Mouse (Mus musculus) limb, embryonic 10.5 days (tissue): ENCODE measurements around the gene Slc25a45. TPM values are rescaled to one million over a fixed set of nuclear protein-coding genes. Genes with fewer than 3 reads are reported as not detected.
A peak's percentile ranks its signal among the peaks of the same experiment; 100 is the strongest.

Source experiments
- DNase-seq: peaks from one replicate; pipeline ENCODE4 v3.0.0-alpha.2; 2017; ENCODE audit warnings: low spot score
- H3K27ac ChIP-seq: fragments of 300-500 bp; sonication (generic); 2 replicates; pipeline ENCODE4 v1.5.1; 2016; ENCODE audit warnings: mild to moderate bottlenecking
- H3K27me3 ChIP-seq: fragments of 300-500 bp; sonication (generic); 2 replicates; pipeline ENCODE4 v1.6.1; 2016; ENCODE audit warnings: low read depth, mild to moderate bottlenecking; ENCODE audit not compliant: poor library complexity, severe bottlenecking
- H3K36me3 ChIP-seq: fragments of 300-500 bp; sonication (generic); 2 replicates; pipeline ENCODE4 v1.6.1; 2016; ENCODE audit warnings: mild to moderate bottlenecking, moderate library complexity
- H3K4me1 ChIP-seq: fragments of 300-500 bp; sonication (generic); 2 replicates; pipeline ENCODE4 v1.6.1; 2016
- H3K4me3 ChIP-seq: fragments of 300-500 bp; sonication (generic); 2 replicates; pipeline ENCODE4 v1.5.1; 2016; ENCODE audit warnings: mild to moderate bottlenecking, moderate library complexity
- H3K9me3 ChIP-seq: fragments of 300-500 bp; sonication (generic); replicated peaks from 2 replicates; pipeline ENCODE4 v1.6.1; 2016; ENCODE audit warnings: mild to moderate bottlenecking
- WGBS: fragments of 180-500 bp; shearing (Covaris S2); methylation state at CpG from one replicate; pipeline ENCODE4 v1.1.7; 2016; 5-methylcytosine and 5-hydroxymethylcytosine counted together
- polyA plus RNA-seq: library from polyadenylated mRNA; unstranded; fragments of >200 nt; fragmentation: Nextera tagmentation; extraction: Ambion mirVana; gene quantifications from 2 replicates; pipeline ENCODE4 v1.2.1, GENCODE M21; 2016

Slc25a45 gene
- polyA plus RNA-seq, 1 experiment from 2014 or later = 1.8 TPM

GRCm38 (mm10) chr19:5835922-5836430, 41.6 kb upstream of the Slc25a45 start:
- Histone ChIP-seq H3K4me1 (peaks cover 7% of the 10 kb centered on the region; the same call in 1 of the 2 replicates), H3K4me3 (no peak overlapping the region), H3K27ac (no peak overlapping the region), H3K27me3 (no peaks in the 10 kb centered on the region), H3K9me3 (no peaks in the 10 kb centered on the region), H3K36me3 (no peaks in the 10 kb centered on the region)
- WGBS = 80% methylated on average over 8 of the region's 8 CpGs
- no peak for DNase-seq

- Histone ChIP-seq H3K4me1 (peaks cover 12% of the 10 kb centered on the region), H3K36me3 (no peaks in the 10 kb centered on the region), H3K4me3 (no peak overlapping the region), H3K27ac (no peak overlapping the region; the same call in 1 of the 2 replicates), H3K9me3 (no peaks in the 10 kb centered on the region), H3K27me3 (no peaks in the 10 kb centered on the region)
- 83% methylated on average over 10 of the region's 10 CpGs for WGBS
- DNase-seq = no peak
These were observed 40.6 kb upstream of the Slc25a45 start for GRCm38 (mm10) chr19:5836941-5837572.

GRCm38 (mm10) chr19:5837606-5838005, 40.0 kb upstream of the Slc25a45 start:
- no peak overlapping the region for H3K27ac ChIP-seq
- no peak for DNase-seq
- WGBS = 88% methylated on average over 8 of the region's 8 CpGs
- no peaks in the 10 kb centered on the region for H3K9me3 ChIP-seq
- H3K27me3 ChIP-seq = no peaks in the 10 kb centered on the region
- no peaks in the 10 kb centered on the region for H3K36me3 ChIP-seq
- H3K4me3 ChIP-seq = no peak overlapping the region
- peaks cover 15% of the 10 kb centered on the region for H3K4me1 ChIP-seq

GRCm38 (mm10) chr19:5838136-5838891, 39.3 kb upstream of the Slc25a45 start:
- Histone ChIP-seq H3K4me3 (no peak overlapping the region), H3K9me3 (no peaks in the 10 kb centered on the region), H3K27me3 (no peaks in the 10 kb centered on the region), H3K36me3 (no peaks in the 10 kb centered on the region), H3K4me1 (peaks cover 22% of the 10 kb centered on the region), H3K27ac (no peak overlapping the region)
- 87% methylated on average over 12 of the region's 12 CpGs for WGBS
- no peak for DNase-seq

- Histone ChIP-seq H3K4me3 (no peak overlapping the region), H3K27me3 (no peaks in the 10 kb centered on the region), H3K4me1 (peaks cover 28% of the 10 kb centered on the region), H3K36me3 (no peaks in the 10 kb centered on the region), H3K9me3 (no peaks in the 10 kb centered on the region), H3K27ac (no peak overlapping the region)
- DNase-seq = no peak
- 90% methylated on average over 4 of the region's 4 CpGs for WGBS
These were observed 38.8 kb upstream of the Slc25a45 start for GRCm38 (mm10) chr19:5838892-5839165.

- no peak for DNase-seq
- no peak overlapping the region for H3K4me3 ChIP-seq
- 87% methylated on average over 14 of the region's 14 CpGs for WGBS
- no peaks in the 10 kb centered on the region for H3K27me3 ChIP-seq
- no peaks in the 10 kb centered on the region for H3K9me3 ChIP-seq
- no peak overlapping the region for H3K27ac ChIP-seq
- peaks cover 34% of the 10 kb centered on the region for H3K4me1 ChIP-seq
- H3K36me3 ChIP-seq = no peaks in the 10 kb centered on the region
These were observed 38.1 kb upstream of the Slc25a45 start for GRCm38 (mm10) chr19:5839317-5840085.

- Histone ChIP-seq H3K9me3 (no peaks in the 10 kb centered on the region), H3K27me3 (no peaks in the 10 kb centered on the region), H3K27ac (no peak overlapping the region), H3K4me3 (no peak overlapping the region), H3K36me3 (no peaks in the 10 kb centered on the region), H3K4me1 (peaks cover 42% of the 10 kb centered on the region)
- DNase-seq = no peak
- 81% methylated on average over 18 of the region's 18 CpGs for WGBS
These were observed 37.3 kb upstream of the Slc25a45 start for GRCm38 (mm10) chr19:5840086-5840889.

GRCm38 (mm10) chr19:5840890-5841388, 36.7 kb upstream of the Slc25a45 start:
- Histone ChIP-seq H3K27me3 (no peaks in the 10 kb centered on the region), H3K36me3 (no peaks in the 10 kb centered on the region), H3K9me3 (no peaks in the 10 kb centered on the region), H3K4me3 (no peak overlapping the region), H3K4me1 (peaks cover 47% of the 10 kb centered on the region), H3K27ac (no peak overlapping the region)
- DNase-seq = no peak
- WGBS = 94% methylated on average over 9 of the region's 9 CpGs

GRCm38 (mm10) chr19:5841389-5841946, 36.1 kb upstream of the Slc25a45 start:
- H3K27me3 ChIP-seq = no peaks in the 10 kb centered on the region
- H3K9me3 ChIP-seq = no peaks in the 10 kb centered on the region
- H3K4me3 ChIP-seq = no peak overlapping the region
- peak overlapping the region; percentile 15; the same call in 1 of the 2 replicates for H3K27ac ChIP-seq
- H3K4me1 ChIP-seq = peaks cover 50% of the 10 kb centered on the region
- no peak for DNase-seq
- H3K36me3 ChIP-seq = no peaks in the 10 kb centered on the region
- WGBS = 70% methylated on average over 4 of the region's 4 CpGs

- no peak overlapping the region for H3K4me3 ChIP-seq
- no peak for DNase-seq
- H3K27me3 ChIP-seq = no peaks in the 10 kb centered on the region
- no peaks in the 10 kb centered on the region for H3K36me3 ChIP-seq
- peaks cover 54% of the 10 kb centered on the region for H3K4me1 ChIP-seq
- H3K9me3 ChIP-seq = no peaks in the 10 kb centered on the region
- no peak overlapping the region for H3K27ac ChIP-seq
- WGBS = 85% methylated on average over 5 of the region's 5 CpGs
These were observed 35.4 kb upstream of the Slc25a45 start for GRCm38 (mm10) chr19:5841999-5842784.

- H3K36me3 ChIP-seq = no peaks in the 10 kb centered on the region
- H3K27me3 ChIP-seq = no peaks in the 10 kb centered on the region
- H3K4me1 ChIP-seq = peaks cover 62% of the 10 kb centered on the region
- DNase-seq = no peak
- WGBS = 81% methylated on average over 9 of the region's 9 CpGs
- no peak overlapping the region for H3K4me3 ChIP-seq
- no peaks in the 10 kb centered on the region for H3K9me3 ChIP-seq
- H3K27ac ChIP-seq = 0 out of 2 replicates have a peak overlapping the region, but pooled peaks have one; percentile 93
These were observed 34.5 kb upstream of the Slc25a45 start for GRCm38 (mm10) chr19:5842785-5843730.
